Mouse (Mus musculus) intestine, embryonic 14.5 days (tissue): ENCODE measurements around the gene Cox7c. TPM values are rescaled to one million over a fixed set of nuclear protein-coding genes. Genes with fewer than 3 reads are reported as not detected.
"Not testable (repeated sequence)": the region's sequence is repeated elsewhere in the genome, so short reads cannot be mapped to it uniquely, and the experiment has no call there.

Experiments used
- ATAC-seq: fragments of 200-750 bp; cut with Nextera tagmentation; replicated peaks from 2 replicates; pipeline ENCODE4 v1.8.0; 2017; ENCODE audit warnings: low read depth, moderate number of reproducible peaks, moderate TSS enrichment, moderate library complexity; ENCODE audit not compliant: low FRiP score, low TSS enrichment
- DNase-seq: peaks from one replicate; pipeline ENCODE4 v3.0.0-alpha.2; 2018; ENCODE audit warnings: low spot score
- H3K27ac ChIP-seq: fragments of 300-500 bp; sonication (generic); 2 replicates; pipeline ENCODE4 v1.5.1; 2014; ENCODE audit warnings: low read depth, mild to moderate bottlenecking, control low read depth
- H3K27me3 ChIP-seq: fragments of 300-500 bp; sonication (generic); replicated peaks from 2 replicates; pipeline ENCODE4 v1.6.1; 2014; ENCODE audit warnings: low read length, control low read depth; ENCODE audit not compliant: control insufficient read depth, insufficient read depth
- H3K36me3 ChIP-seq: fragments of 300-500 bp; sonication (generic); 2 replicates; pipeline ENCODE4 v1.6.1; 2014; ENCODE audit warnings: low read length, control low read depth; ENCODE audit not compliant: control insufficient read depth, insufficient read depth
- H3K4me1 ChIP-seq: fragments of 300-500 bp; sonication (generic); replicated peaks from 2 replicates; pipeline ENCODE4 v1.6.1; 2014; ENCODE audit warnings: low read length, control low read depth, mixed read lengths; ENCODE audit not compliant: control insufficient read depth, insufficient read depth
- H3K4me2 ChIP-seq: fragments of 300-500 bp; sonication (generic); 2 replicates; pipeline ENCODE4 v1.6.1; 2014; ENCODE audit warnings: low read length
- H3K4me3 ChIP-seq: fragments of 300-500 bp; sonication (generic); 2 replicates; pipeline ENCODE4 v1.5.1; 2014; ENCODE audit warnings: low read depth, low read length, control low read depth, mixed read lengths
- H3K9ac ChIP-seq: fragments of 300-500 bp; sonication (generic); 2 replicates; pipeline ENCODE4 v1.6.1; 2014; ENCODE audit warnings: mild to moderate bottlenecking, low read length
- H3K9me3 ChIP-seq: fragments of 300-500 bp; sonication (generic); 2 replicates; pipeline ENCODE4 v1.6.1; 2016; ENCODE audit warnings: low read length, control low read depth; ENCODE audit not compliant: control insufficient read depth
- WGBS: fragments of 180-500 bp; shearing (Covaris S2); extraction: QIAGEN DNeasy Blood & Tissue Kit; methylation state at CpG from one replicate; pipeline ENCODE4 v1.1.7; 2014; 5-methylcytosine and 5-hydroxymethylcytosine counted together
- polyA plus RNA-seq: library from polyadenylated mRNA; unstranded; fragments of >200 nt; fragmentation: Nextera tagmentation; extraction: Ambion mirVana; gene quantifications from 2 replicates; pipeline ENCODE4 v1.2.1, GENCODE M21; 2014

Gene Cox7c
- 834 and 981 TPM in 2 replicates for polyA plus RNA-seq

DNA sequence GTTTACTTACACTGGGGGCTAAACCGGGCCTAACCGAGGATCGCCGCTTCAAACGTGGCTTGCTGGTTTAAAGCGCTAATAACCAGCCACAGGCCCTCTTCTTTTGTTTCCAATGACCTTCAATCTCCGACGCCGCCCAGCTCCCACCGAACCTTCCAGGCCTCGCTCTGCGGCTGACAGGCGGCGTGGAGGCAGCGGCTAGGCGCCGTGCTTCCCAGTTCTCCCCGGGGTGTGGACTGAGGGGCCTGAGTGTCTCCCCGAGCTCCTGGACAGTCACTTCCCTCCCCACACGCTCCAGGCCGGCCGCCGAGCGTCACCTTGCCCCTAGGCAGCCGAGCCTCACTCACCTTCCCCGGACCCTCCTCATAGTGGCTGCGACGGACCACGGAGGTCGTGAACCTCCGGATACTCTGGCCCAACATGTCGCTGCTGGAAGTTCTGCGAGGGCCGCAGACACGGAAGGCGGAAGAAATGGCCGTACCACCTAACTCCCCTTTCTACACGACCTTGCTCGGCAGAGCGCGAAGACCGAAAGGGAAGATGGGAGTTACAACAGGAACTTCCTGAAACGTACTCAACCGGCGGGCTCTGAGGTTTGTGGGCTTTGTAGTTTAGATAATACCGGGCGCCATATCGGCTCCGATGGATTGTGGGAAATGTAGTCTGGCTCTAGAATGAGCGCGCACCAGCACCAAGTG, at the start of gene Cox7c:
Cox7c (minus strand) TSS at position 651 of the 698 bp plus-strand sequence.
- peak within 1 kb of the TSS; percentile 65 for H3K4me2 ChIP-seq
- H3K36me3 ChIP-seq, result peaks cover 28% of the 10 kb centered on the region
- under 1% methylated on average over 50 of the region's 51 CpGs for WGBS
- H3K4me1 ChIP-seq, result no peaks in the 10 kb centered on the region
- peak within 1 kb of the TSS; percentile 90 for H3K27ac ChIP-seq
- peak within 1 kb of the TSS; percentile 99 for H3K9ac ChIP-seq
- H3K27me3 ChIP-seq, result no peaks in the 10 kb centered on the region
- H3K9me3 ChIP-seq, result no peaks in the 10 kb centered on the region
- ATAC-seq (peak; percentile 90), DNase-seq (peak; percentile 88)
- peak within 1 kb of the TSS; percentile 91 for H3K4me3 ChIP-seq

DNA sequence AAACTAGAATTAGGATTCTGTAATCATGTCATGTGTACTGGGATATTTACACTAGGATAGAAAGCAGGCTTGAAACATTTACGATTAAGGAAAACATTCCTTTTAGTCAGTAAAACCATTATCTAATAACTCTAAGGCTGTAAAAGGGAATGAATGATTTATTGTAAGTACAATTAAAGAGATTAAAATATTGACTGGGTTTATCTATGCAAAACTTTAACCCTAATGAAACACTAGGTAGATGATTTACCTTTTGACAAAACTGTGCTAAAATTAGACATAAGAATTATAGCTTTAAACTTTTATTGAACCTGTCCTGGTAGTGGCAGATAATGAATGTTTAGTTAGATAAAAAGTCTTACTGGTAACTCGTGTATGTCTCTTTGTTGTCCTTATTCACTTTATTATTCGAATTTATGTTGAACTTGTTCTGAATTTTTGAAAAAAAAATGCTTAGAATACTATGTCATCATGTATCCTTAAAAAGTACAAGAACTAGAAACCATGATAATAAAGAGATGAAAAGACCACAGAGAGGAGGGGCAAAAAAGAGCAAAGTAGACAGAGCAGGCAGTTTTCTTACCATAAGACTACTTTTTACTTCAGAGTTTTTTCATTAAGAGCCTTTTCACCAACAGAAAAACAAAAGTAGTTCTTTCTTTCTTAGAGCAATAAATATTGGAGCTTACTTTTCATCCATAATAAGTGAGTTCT, 21.5 kb upstream of the Cox7c start:
- no peak overlapping the region for H3K9ac ChIP-seq
- no peak overlapping the region for H3K4me3 ChIP-seq
- no peaks in the 10 kb centered on the region for H3K9me3 ChIP-seq
- no peaks in the 10 kb centered on the region for H3K4me1 ChIP-seq
- WGBS, result 17% methylated on average over 3 of the region's 3 CpGs
- no peak for DNase-seq
- no peak overlapping the region for H3K27ac ChIP-seq
- peak; percentile 83 for ATAC-seq
- H3K36me3 ChIP-seq, result no peaks in the 10 kb centered on the region
- H3K4me2 ChIP-seq, result no peak overlapping the region
- H3K27me3 ChIP-seq, result no peaks in the 10 kb centered on the region

DNA sequence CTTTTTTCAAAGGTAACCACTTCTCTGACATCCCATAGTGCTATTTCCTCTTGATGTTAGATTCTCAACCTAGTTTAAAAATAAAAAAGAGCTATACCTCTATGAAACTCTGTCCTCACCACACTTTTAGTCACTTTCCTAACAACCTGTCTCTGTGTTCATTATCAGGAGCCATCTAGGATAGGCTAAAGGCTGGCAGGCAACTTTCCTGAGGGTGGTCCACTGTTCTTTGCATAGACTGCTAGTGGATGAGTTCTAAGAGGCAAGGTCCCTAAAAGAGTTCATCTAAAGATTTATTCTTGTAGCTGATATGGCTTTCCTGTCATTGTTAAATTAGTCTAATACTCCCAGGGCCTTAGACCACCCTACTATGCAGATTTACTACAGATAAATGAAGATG, 20.8 kb upstream of the Cox7c start:
- Histone ChIP-seq H3K9me3 (no peaks in the 10 kb centered on the region), H3K4me1 (no peaks in the 10 kb centered on the region), H3K4me3 (no peak overlapping the region), H3K4me2 (no peak overlapping the region), H3K9ac (no peak overlapping the region), H3K36me3 (no peaks in the 10 kb centered on the region), H3K27me3 (no peaks in the 10 kb centered on the region), H3K27ac (no peak overlapping the region)
- DNase-seq (no peak), ATAC-seq (0 out of 2 replicates have a peak, but pooled peaks have one; percentile 11)

DNA sequence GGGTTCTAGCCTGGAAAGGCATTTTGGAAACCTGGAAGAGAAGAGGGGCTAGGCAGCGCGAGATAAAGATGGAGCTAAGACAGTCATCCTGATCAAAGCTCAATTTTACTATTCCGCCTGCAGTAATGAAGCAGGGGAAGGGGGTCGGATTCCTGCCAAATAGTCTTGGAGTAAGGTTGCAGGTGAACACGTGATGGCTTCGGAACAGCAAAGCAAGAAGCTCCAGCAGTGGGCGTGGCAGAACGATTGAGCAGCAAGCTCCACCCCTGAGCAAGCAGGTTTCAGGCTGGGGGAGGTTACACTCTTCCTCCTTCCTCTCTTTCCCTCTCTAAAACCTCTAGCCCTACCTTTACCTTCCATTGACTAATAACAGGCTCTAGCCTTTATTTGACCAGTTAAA, 7.4 kb upstream of the Cox7c start:
- not testable (repeated sequence) for H3K4me1 ChIP-seq, H3K4me2 ChIP-seq, H3K36me3 ChIP-seq, DNase-seq, H3K27ac ChIP-seq, ATAC-seq, H3K9ac ChIP-seq, H3K9me3 ChIP-seq, H3K4me3 ChIP-seq, H3K27me3 ChIP-seq
- 31% methylated on average over 8 of the region's 8 CpGs for WGBS

DNA sequence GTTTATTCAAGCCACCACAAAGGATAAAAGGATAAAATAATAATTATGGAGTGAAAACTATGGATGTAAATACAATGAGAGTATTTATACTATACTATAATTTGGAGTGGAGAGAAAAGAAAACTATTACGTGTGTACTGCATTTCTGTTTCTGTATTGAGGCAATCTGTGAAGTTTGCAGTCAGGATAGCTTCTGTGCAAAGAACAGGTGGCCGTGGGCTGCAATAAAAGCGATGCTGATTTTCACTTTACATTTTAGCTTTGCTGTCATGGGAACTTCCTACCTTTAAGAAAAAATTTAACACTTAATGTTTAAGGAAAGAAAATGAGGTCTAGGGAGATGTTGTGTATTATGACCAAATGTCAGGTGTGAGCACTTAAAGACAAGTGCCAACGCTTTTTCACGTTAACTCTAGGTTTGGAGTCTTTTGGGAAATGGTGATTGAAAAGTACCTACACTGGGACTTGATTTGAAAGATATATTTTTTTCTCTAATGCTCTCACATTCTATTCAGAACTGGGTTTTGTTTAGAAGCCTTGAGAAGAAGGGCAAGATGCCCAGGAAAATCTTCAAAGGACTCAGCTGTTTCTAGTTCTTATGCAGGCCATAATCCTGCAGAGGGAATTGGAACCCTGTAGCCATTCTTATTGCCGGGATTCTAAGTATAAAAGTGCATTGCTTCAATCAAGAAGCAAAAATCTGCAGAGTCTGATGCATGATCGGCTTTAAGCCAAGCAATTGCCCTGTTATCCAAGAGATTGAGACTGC, 41.6 kb downstream of the Cox7c start:
- no peaks in the 10 kb centered on the region for H3K4me1 ChIP-seq
- DNase-seq, result no peak
- no peak overlapping the region for H3K4me2 ChIP-seq
- no peak overlapping the region for H3K4me3 ChIP-seq
- 86% methylated on average over 7 of the region's 7 CpGs for WGBS
- no peaks in the 10 kb centered on the region for H3K27me3 ChIP-seq
- H3K9ac ChIP-seq, result no peak overlapping the region
- no peaks in the 10 kb centered on the region for H3K36me3 ChIP-seq
- H3K27ac ChIP-seq, result no peak overlapping the region
- no peaks in the 10 kb centered on the region for H3K9me3 ChIP-seq
- no peak for ATAC-seq
